Mouse (Mus musculus) limb, embryonic 10.5 days (tissue): Measurements from ENCODE around the gene Dnajc30. TPM values are rescaled to one million over a fixed set of nuclear protein-coding genes. Genes with fewer than 3 reads are reported as not detected.
A peak's percentile ranks its signal among the peaks of the same experiment; 100 is the strongest.

Experiments used
- DNase-seq: peaks from one replicate; pipeline ENCODE4 v3.0.0-alpha.2; 2017; ENCODE audit warnings: low spot score
- H3K27ac ChIP-seq: fragments of 300-500 bp; sonication (generic); 2 replicates; pipeline ENCODE4 v1.5.1; 2016; ENCODE audit warnings: mild to moderate bottlenecking
- H3K27me3 ChIP-seq: fragments of 300-500 bp; sonication (generic); 2 replicates; pipeline ENCODE4 v1.6.1; 2016; ENCODE audit warnings: low read depth, mild to moderate bottlenecking; ENCODE audit not compliant: poor library complexity, severe bottlenecking
- H3K36me3 ChIP-seq: fragments of 300-500 bp; sonication (generic); 2 replicates; pipeline ENCODE4 v1.6.1; 2016; ENCODE audit warnings: mild to moderate bottlenecking, moderate library complexity
- H3K4me1 ChIP-seq: fragments of 300-500 bp; sonication (generic); 2 replicates; pipeline ENCODE4 v1.6.1; 2016
- H3K4me3 ChIP-seq: fragments of 300-500 bp; sonication (generic); 2 replicates; pipeline ENCODE4 v1.5.1; 2016; ENCODE audit warnings: mild to moderate bottlenecking, moderate library complexity
- H3K9me3 ChIP-seq: fragments of 300-500 bp; sonication (generic); replicated peaks from 2 replicates; pipeline ENCODE4 v1.6.1; 2016; ENCODE audit warnings: mild to moderate bottlenecking
- WGBS: fragments of 180-500 bp; shearing (Covaris S2); methylation state at CpG from one replicate; pipeline ENCODE4 v1.1.7; 2016; 5-methylcytosine and 5-hydroxymethylcytosine counted together
- polyA plus RNA-seq: library from polyadenylated mRNA; unstranded; fragments of >200 nt; fragmentation: Nextera tagmentation; extraction: Ambion mirVana; gene quantifications from 2 replicates; pipeline ENCODE4 v1.2.1, GENCODE M21; 2016

Dnajc30 gene
- polyA plus RNA-seq, 1 experiment from 2014 or later, result 30.8 TPM

DNA sequence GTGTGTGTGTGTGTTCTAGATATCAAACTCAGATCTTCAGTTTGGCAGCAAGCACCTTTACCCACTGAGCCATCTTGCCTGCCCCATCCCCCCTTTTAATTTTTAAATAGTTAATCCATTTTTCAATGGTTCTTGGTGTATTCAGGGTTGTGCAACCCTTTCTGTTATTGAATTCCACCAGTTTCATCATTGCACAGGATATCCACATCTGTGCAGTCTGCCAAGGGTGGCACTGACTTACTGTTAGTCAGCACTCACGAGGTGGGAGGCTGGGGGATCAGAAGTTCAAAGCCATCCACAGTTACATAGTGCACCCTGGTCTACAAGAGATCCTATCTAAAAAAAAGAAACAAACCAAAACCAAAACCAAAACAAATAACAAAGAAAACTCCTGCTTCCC, 37.0 kb downstream of the Dnajc30 start:
- Histone ChIP-seq H3K27ac (no peak overlapping the region), H3K27me3 (peaks cover 18% of the 10 kb centered on the region), H3K4me3 (no peak overlapping the region), H3K36me3 (no peaks in the 10 kb centered on the region), H3K4me1 (no peaks in the 10 kb centered on the region), H3K9me3 (no peaks in the 10 kb centered on the region)
- 75% methylated on average over 1 of the region's 1 CpGs for WGBS
- no peak for DNase-seq

DNA sequence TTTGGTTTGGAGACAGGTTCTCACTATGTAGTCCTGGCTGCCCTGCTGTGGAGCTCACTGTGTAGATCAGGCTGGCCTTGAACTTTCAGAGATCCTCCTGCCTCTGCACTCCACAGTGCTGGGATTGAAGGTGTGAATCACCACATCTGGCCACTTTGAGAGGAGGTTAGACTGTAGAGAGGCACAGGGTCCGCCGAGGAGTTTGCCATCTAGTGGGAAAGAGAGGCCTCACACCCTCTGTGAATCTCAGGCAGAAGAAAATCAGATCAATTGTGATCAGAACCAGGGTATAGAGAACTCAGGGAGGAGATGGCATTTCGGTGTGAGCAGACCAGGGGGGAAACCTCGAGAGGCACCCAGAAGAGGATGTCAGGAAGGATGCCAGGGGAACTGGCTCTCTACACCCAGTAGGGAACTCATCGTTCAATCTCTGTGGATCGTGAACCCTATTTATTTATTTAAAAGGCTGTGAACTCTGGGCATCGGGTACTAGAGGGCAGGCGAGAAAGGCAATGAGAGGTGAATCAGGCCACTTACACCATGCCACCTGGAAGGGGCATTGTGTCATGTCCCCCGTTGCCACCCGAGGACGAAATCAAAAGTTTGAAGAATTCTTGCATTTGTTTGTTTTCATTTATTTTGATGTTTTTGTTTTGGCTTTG, 40.1 kb downstream of the Dnajc30 start:
- peaks cover 50% of the 10 kb centered on the region for H3K27me3 ChIP-seq
- WGBS, result 70% methylated on average over 11 of the region's 11 CpGs
- H3K27ac ChIP-seq, result no peak overlapping the region
- H3K4me3 ChIP-seq, result no peak overlapping the region
- H3K9me3 ChIP-seq, result no peaks in the 10 kb centered on the region
- DNase-seq, result no peak
- peaks cover 24% of the 10 kb centered on the region for H3K4me1 ChIP-seq
- H3K36me3 ChIP-seq, result no peaks in the 10 kb centered on the region

DNA sequence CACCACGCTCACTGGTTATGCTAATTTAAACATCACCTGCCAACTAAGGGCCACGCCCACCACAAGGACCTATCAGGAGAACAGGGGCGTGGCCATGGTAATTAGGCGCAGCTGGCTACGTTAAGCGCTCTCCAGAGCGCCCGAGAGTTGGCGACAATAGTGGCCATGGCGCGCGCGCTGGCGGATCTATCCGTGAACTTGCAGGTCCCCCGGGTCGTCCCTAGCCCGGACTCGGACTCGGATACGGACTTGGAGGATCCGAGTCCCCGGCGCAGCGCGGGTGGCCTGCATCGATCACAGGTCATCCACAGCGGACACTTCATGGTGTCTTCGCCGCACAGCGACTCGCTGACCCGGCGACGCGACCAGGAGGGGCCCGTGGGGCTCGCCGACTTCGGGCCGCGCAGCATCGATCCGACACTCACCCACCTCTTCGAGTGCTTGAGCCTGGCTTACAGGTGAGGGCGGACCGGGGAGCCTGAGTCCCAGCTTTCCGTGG, 42.8 kb downstream of the Dnajc30 start:
- Histone ChIP-seq H3K27me3 (peaks cover 70% of the 10 kb centered on the region), H3K4me3 (peak overlapping the region; percentile 66), H3K9me3 (no peaks in the 10 kb centered on the region), H3K4me1 (peaks cover 24% of the 10 kb centered on the region), H3K36me3 (no peaks in the 10 kb centered on the region), H3K27ac (peak overlapping the region; percentile 77)
- peak; percentile 85 for DNase-seq
- WGBS, result under 1% methylated on average over 48 of the region's 48 CpGs

DNA sequence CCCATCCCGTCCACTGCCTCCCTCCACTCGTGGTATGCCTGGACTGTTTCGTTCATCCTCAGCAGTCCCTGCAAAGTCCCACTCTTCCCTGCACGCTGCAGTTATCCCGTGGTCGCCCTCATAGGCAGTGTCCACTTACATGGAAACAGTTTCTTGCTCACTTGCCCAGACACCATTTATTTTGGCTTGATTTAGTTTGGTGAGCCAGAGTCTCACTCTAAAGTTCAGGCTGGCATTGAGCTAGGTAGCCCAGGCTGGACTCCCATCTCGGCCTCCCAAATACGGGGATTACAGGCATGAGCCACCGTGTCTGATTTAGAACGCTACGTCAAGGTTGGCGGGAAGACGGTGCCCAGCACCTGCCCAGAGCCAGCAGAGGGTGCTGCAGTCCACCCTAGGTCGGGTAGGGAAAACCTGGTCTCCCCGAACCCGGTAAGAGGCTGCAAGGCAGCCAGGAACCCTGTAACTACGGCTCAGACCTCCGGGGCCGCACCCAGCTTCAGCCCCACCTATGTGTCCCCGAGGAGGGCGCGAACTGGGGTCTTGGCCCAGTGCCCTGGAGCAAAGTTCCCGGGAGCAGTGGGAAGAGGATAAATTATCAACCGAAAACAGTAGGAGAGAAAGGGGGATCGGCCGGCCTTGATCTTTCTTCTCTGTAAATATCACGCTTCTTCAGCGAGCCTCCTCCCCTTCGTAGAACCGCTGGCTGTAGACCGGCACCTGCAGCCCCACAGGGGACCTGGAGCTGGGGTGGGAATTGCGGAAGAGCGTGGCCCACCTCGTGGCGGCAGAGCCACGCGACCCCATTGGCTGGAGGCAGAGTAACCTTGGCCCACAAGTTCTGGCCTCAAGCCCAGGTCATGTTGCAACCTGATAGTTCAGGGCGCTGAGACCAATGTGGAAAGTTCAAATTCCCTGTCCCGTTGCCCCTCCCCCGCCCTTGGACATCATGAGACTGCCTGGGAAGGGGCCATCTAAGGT, 43.8 kb downstream of the Dnajc30 start:
- H3K27ac ChIP-seq, result peak overlapping the region; percentile 77; the same call in 1 of the 2 replicates
- H3K36me3 ChIP-seq, result no peaks in the 10 kb centered on the region
- peak; percentile 67 for DNase-seq
- H3K27me3 ChIP-seq, result peaks cover 69% of the 10 kb centered on the region
- H3K4me1 ChIP-seq, result peaks cover 24% of the 10 kb centered on the region
- no peaks in the 10 kb centered on the region for H3K9me3 ChIP-seq
- H3K4me3 ChIP-seq, result peak overlapping the region; percentile 66
- 8% methylated on average over 40 of the region's 40 CpGs for WGBS

DNA sequence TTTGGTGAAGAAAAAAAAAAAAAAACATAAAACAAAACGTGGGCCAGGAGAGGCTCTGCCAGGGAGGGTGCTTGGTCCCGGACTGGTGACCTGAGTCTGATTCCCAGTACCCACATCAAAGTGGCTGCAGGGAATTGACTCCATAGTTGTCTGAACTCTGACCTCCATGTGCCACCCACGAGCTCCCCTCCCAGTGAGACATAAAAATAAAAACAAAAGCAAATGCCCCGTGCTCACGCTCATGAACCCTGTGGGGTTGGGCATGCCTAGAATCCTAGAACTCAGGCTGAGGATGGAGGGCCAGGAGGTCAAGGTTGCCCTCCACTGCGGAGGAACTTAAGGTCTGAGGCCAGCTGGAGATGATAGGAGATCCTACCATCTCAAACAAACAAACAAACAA, 45.0 kb downstream of the Dnajc30 start:
- Histone ChIP-seq H3K27me3 (peaks cover 69% of the 10 kb centered on the region), H3K9me3 (no peaks in the 10 kb centered on the region), H3K4me1 (peaks cover 24% of the 10 kb centered on the region), H3K36me3 (no peaks in the 10 kb centered on the region), H3K27ac (no peak overlapping the region), H3K4me3 (no peak overlapping the region)
- 56% methylated on average over 6 of the region's 6 CpGs for WGBS
- no peak for DNase-seq

DNA sequence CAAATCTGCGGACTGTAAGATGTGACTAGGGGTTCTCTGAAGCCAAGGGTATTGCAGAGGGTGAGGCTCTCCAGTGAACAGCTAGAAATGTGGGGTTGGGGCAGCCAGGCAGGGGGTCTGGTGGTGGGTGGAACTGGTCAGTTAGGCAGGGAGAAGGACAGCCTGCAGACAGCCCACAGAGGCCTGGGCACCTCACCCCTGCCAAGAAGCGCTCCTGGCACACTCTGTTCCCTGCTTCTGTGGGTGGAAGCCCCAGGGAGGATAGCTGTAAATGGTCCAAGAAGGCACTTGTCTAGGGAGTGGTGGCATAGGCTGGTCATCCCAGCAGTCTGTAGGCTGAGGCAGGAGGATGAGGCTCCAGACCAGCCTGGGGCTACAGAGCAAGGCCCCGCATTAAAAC, 45.4 kb downstream of the Dnajc30 start:
- Histone ChIP-seq H3K4me3 (no peak overlapping the region), H3K4me1 (peaks cover 24% of the 10 kb centered on the region), H3K27ac (no peak overlapping the region), H3K27me3 (peaks cover 69% of the 10 kb centered on the region), H3K36me3 (no peaks in the 10 kb centered on the region), H3K9me3 (no peaks in the 10 kb centered on the region)
- no peak for DNase-seq
- 96% methylated on average over 3 of the region's 3 CpGs for WGBS

DNA sequence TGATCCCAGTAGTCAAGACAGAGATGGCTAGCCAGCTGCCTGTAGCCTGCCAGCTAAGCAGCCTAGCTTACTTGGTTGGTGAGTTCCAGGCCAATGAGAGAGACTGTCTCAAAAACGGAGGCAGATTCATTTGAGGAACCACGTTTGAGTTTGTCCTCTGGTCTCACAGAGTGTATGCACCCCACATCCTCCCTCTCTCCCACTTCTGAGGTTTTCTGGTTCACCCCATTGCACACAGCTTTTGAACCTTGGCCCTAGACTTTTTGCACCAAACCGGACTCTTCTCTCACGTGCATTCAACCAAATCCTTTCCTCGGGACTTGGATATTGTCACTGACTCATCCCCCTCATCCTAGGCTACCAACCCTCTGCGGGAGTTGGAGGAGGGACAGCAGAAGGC, 46.0 kb downstream of the Dnajc30 start:
- Histone ChIP-seq H3K4me3 (no peak overlapping the region), H3K36me3 (no peaks in the 10 kb centered on the region), H3K4me1 (peaks cover 24% of the 10 kb centered on the region), H3K27ac (no peak overlapping the region), H3K9me3 (no peaks in the 10 kb centered on the region), H3K27me3 (peaks cover 65% of the 10 kb centered on the region)
- 83% methylated on average over 6 of the region's 6 CpGs for WGBS
- DNase-seq, result no peak

DNA sequence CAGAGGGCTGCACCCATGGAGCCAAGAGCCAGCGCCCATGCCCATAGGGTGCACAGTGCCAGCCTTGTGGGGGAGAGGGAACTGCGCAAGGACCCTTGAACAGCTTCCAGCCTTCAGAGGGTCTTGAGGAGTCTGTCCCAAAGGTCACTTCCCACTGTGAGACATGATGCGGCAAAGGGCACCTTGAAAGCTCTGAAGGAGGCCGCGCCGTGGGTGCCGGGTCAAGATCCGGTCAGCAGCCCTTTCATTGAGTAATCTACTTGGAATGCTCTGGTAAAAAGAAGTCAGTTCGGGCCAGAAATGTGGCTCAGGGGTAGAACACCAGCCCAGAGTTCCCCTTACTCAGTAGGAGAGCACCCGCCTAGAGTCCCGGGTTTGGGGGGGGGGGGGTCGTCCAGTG, 49.8 kb downstream of the Dnajc30 start:
- Histone ChIP-seq H3K4me1 (peaks cover 3% of the 10 kb centered on the region; the same call in 1 of the 2 replicates), H3K36me3 (no peaks in the 10 kb centered on the region), H3K27ac (no peak overlapping the region), H3K27me3 (peaks cover 27% of the 10 kb centered on the region), H3K4me3 (no peak overlapping the region), H3K9me3 (no peaks in the 10 kb centered on the region)
- WGBS, result 88% methylated on average over 12 of the region's 12 CpGs
- no peak for DNase-seq

DNA sequence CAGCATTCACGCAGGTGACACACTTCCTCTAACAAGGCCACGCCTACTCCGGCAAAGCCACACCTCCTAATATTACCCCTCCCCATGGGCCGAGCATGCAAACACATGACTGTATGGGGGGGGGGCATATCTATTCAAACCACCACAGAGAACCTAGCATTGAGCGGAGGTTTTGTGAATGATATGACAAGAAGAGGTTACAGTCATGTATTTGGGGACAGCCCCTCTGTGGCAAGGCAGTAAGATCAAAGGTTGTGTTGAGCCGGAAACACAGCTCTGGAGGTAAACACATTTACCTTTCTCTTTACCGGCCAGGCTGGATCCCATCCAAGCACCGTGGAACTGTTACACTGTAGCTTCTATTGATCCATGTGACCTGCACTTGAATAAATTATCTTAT, 51.2 kb downstream of the Dnajc30 start:
- no peak overlapping the region for H3K4me3 ChIP-seq
- 89% methylated on average over 8 of the region's 8 CpGs for WGBS

More for the DNA sequence above, 51.2 kb downstream of the Dnajc30 start:
- Histone ChIP-seq H3K27me3 (peaks cover 18% of the 10 kb centered on the region), H3K9me3 (no peaks in the 10 kb centered on the region), H3K27ac (no peak overlapping the region), H3K36me3 (no peaks in the 10 kb centered on the region), H3K4me1 (peaks cover 4% of the 10 kb centered on the region; the same call in 1 of the 2 replicates)
- DNase-seq, result no peak

Other genes starting within 250 kb of the Dnajc30 start
- not detected in 2 replicates for gene Tmem270, start 157.5 kb upstream of the Dnajc30 start, polyA plus RNA-seq
- 2.1 and 2.3 TPM in 2 replicates for gene Cldn13, start 148.7 kb upstream of the Dnajc30 start, polyA plus RNA-seq
- 11.0 and 16.5 TPM in 2 replicates for gene Mettl27, start 131.8 kb upstream of the Dnajc30 start, polyA plus RNA-seq
- gene Cldn4, start 117.3 kb upstream of the Dnajc30 start, polyA plus RNA-seq, result 9.8 and 10.0 TPM in 2 replicates
- 8.3 and 10.3 TPM in 2 replicates for gene Cldn3, start 78.0 kb upstream of the Dnajc30 start, polyA plus RNA-seq
- 23.5 and 30.1 TPM in 2 replicates for gene Abhd11, start 55.0 kb upstream of the Dnajc30 start, polyA plus RNA-seq
- 7.5 and 8.1 TPM in 2 replicates for gene Stx1a, start 40.7 kb upstream of the Dnajc30 start, polyA plus RNA-seq
- 194 and 201 TPM in 2 replicates for gene Bud23, start 757 bp downstream of the Dnajc30 start, polyA plus RNA-seq
- 8.5 and 12.7 TPM in 2 replicates for gene Vps37d, start 14.1 kb downstream of the Dnajc30 start, polyA plus RNA-seq
- 2.5 and 5.1 TPM in 2 replicates for gene Mlxipl, start 25.7 kb downstream of the Dnajc30 start, polyA plus RNA-seq
- 19.4 and 30.7 TPM in 2 replicates for gene Tbl2, start 85.5 kb downstream of the Dnajc30 start, polyA plus RNA-seq
- 44.5 and 45.4 TPM in 2 replicates for gene Bcl7b, start 104.1 kb downstream of the Dnajc30 start, polyA plus RNA-seq
- 58.1 and 68.3 TPM in 2 replicates for gene Baz1b, start 123.1 kb downstream of the Dnajc30 start, polyA plus RNA-seq
- gene Fzd9, start 187.0 kb downstream of the Dnajc30 start, polyA plus RNA-seq, result 0.25 and 1.7 TPM in 2 replicates